Comparison of ENCODE assay signal across 13 mouse cellular contexts in the genomic region with DNA sequence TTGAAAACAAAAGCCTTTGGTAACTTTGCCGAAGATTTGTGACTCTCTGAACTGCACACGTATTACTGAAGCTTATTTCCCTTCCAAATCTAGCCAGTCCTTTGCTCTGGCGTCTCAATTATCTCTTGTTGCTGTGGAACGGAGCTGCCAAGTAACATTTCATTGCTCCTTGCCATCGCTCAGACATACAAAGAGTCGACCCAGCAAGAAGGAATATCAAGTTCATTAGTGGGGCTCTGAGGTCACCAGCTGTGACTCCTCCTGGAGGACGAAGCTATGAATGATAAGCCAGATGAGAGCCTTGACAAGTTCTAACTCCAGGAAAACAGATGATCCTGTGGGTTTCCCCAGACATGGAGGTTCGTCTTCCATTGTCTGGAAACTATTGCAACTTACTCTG.
DNase-seq lines count a peak whose midpoint lies in the region; ATAC-seq and TF ChIP-seq lines count a peak whose summit lies in the region.
"Had no signal": no experiment of that assay in that cellular context is flagged by ENCODE, and none has a peak within 500 bp of the region (broad histone marks: within the 10 kb centered on the region; RNA-seq: fewer than 3 reads in every experiment).

No protein-coding gene starts in this region.

- no peak overlapping the region for H3K27ac ChIP-seq in midbrain, embryonic 11.5 days (ENCODE audit: low read depth, low read length)
- no peak overlapping the region for H3K27ac ChIP-seq in midbrain, embryonic 13.5 days
- no peak overlapping the region for H3K27ac ChIP-seq in forebrain, embryonic 16.5 days (ENCODE audit: low read length)
- no peak overlapping the region for H3K27ac ChIP-seq in hindbrain, postnatal 0 days
- H3K27ac ChIP-seq: gastrocnemius, adult 2 months; heart, adult 2 months; macrophage had no signal

- peak; percentile 62 for ATAC-seq in midbrain, embryonic 11.5 days (ENCODE audit: low FRiP score)
- ATAC-seq in midbrain, embryonic 13.5 days = no peak
- peak; percentile 47; the same call in 1 of the 2 replicates for ATAC-seq in forebrain, embryonic 16.5 days
- no peak for ATAC-seq in hindbrain, postnatal 0 days
- no peak for ATAC-seq in megakaryocyte progenitor cell, adult 5-6 weeks (replicated peaks; ENCODE audit: poor library complexity)

- H3K4me3 ChIP-seq in midbrain, embryonic 11.5 days (ENCODE audit: low read depth, low read length) = no peak overlapping the region
- H3K4me3 ChIP-seq in midbrain, embryonic 13.5 days (replicated peaks) = no peak overlapping the region
- no peak overlapping the region for H3K4me3 ChIP-seq in forebrain, embryonic 16.5 days (replicated peaks; ENCODE audit: low read length)
- no peak overlapping the region for H3K4me3 ChIP-seq in hindbrain, postnatal 0 days (ENCODE audit: low read length)
- H3K4me3 ChIP-seq: gastrocnemius, adult 2 months; heart, adult 2 months had no signal

- no peaks in the 10 kb centered on the region for H3K36me3 ChIP-seq in midbrain, embryonic 11.5 days (ENCODE audit: control insufficient read depth, insufficient read depth, low read length)
- no peaks in the 10 kb centered on the region for H3K36me3 ChIP-seq in midbrain, embryonic 13.5 days
- no peaks in the 10 kb centered on the region for H3K36me3 ChIP-seq in forebrain, embryonic 16.5 days (ENCODE audit: control insufficient read depth, insufficient read depth)
- no peaks in the 10 kb centered on the region for H3K36me3 ChIP-seq in hindbrain, postnatal 0 days (ENCODE audit: insufficient read depth, low read length)

- no peak overlapping the region for H3K4me2 ChIP-seq in midbrain, embryonic 11.5 days
- no peak overlapping the region for H3K4me2 ChIP-seq in midbrain, embryonic 13.5 days (replicated peaks)
- peak overlapping the region; percentile 11; the same call in 1 of the 2 replicates for H3K4me2 ChIP-seq in forebrain, embryonic 16.5 days (ENCODE audit: low read length)
- H3K4me2 ChIP-seq in hindbrain, postnatal 0 days (ENCODE audit: low read depth, low read length) = peak overlapping the region; percentile 27; the same call in 1 of the 2 replicates

- no peaks in the 10 kb centered on the region for H3K4me1 ChIP-seq in midbrain, embryonic 11.5 days (ENCODE audit: control insufficient read depth, insufficient read depth, low read length)
- peaks cover 5% of the 10 kb centered on the region; the same call in 1 of the 2 replicates for H3K4me1 ChIP-seq in midbrain, embryonic 13.5 days (replicated peaks)
- no peaks in the 10 kb centered on the region for H3K4me1 ChIP-seq in forebrain, embryonic 16.5 days (replicated peaks; ENCODE audit: control insufficient read depth, insufficient read depth, low read length)
- H3K4me1 ChIP-seq in hindbrain, postnatal 0 days (ENCODE audit: insufficient read depth, low read length) = no peaks in the 10 kb centered on the region

- 36% methylated on average over 8 of the region's 8 CpGs for WGBS in midbrain, embryonic 11.5 days
- WGBS in midbrain, embryonic 13.5 days = 24% methylated on average over 8 of the region's 8 CpGs
- WGBS in forebrain, embryonic 16.5 days = 20% methylated on average over 8 of the region's 8 CpGs
- 23% methylated on average over 8 of the region's 8 CpGs for WGBS in hindbrain, postnatal 0 days

- H3K9ac ChIP-seq in midbrain, embryonic 11.5 days (ENCODE audit: low read length) = no peak overlapping the region
- no peak overlapping the region for H3K9ac ChIP-seq in midbrain, embryonic 13.5 days (replicated peaks)
- H3K9ac ChIP-seq in forebrain, embryonic 16.5 days (replicated peaks; ENCODE audit: low read depth, low read length) = no peak overlapping the region
- H3K9ac ChIP-seq in hindbrain, postnatal 0 days (replicated peaks; ENCODE audit: low read length) = no peak overlapping the region

- DNase-seq in midbrain, embryonic 11.5 days (ENCODE audit: low spot score, missing footprints) = peak; percentile 84
- peak; percentile 25 for DNase-seq in hindbrain, postnatal 0 days (ENCODE audit: low spot score)
- DNase-seq in retina, embryonic 14.5 days (ENCODE audit: low spot score) = peak; percentile 32
- DNase-seq in T-cell, adult 2 months (ENCODE audit: low spot score) = no peak
- no peak for DNase-seq in urinary bladder, postnatal 4 days (ENCODE audit: low spot score in 2 of 2)
- DNase-seq: heart, adult 2 months; right cerebral cortex, postnatal 14 days; thymus, adult 2 months had no signal

- no peak for TF ChIP-seq CTCF in hindbrain, postnatal 0 days (IDR thresholded peaks at IDR 0.05; ENCODE audit: low read depth)

- H3K27me3 ChIP-seq in midbrain, embryonic 11.5 days (ENCODE audit: control insufficient read depth, insufficient read depth, low read length) = no peaks in the 10 kb centered on the region
- no peaks in the 10 kb centered on the region for H3K27me3 ChIP-seq in midbrain, embryonic 13.5 days
- no peaks in the 10 kb centered on the region for H3K27me3 ChIP-seq in forebrain, embryonic 16.5 days (replicated peaks; ENCODE audit: control insufficient read depth, insufficient read depth, low read length)
- no peaks in the 10 kb centered on the region for H3K27me3 ChIP-seq in hindbrain, postnatal 0 days (ENCODE audit: insufficient read depth, low read length)

- no peaks in the 10 kb centered on the region for H3K9me3 ChIP-seq in midbrain, embryonic 11.5 days (ENCODE audit: control insufficient read depth, low read length)
- H3K9me3 ChIP-seq in midbrain, embryonic 13.5 days = no peaks in the 10 kb centered on the region
- H3K9me3 ChIP-seq in forebrain, embryonic 16.5 days (ENCODE audit: control insufficient read depth, low read length) = no peaks in the 10 kb centered on the region
- no peaks in the 10 kb centered on the region for H3K9me3 ChIP-seq in hindbrain, postnatal 0 days (ENCODE audit: low read length)

Comparison
In these comparisons a context has a peak if more than half of its experiments do, and no peak if none do; other contexts are left out.
1. ATAC-seq: peak in midbrain, embryonic 11.5 days (single experiment) and forebrain, embryonic 16.5 days (single experiment); none in midbrain, embryonic 13.5 days (single experiment), hindbrain, postnatal 0 days (single experiment) and megakaryocyte progenitor cell, adult 5-6 weeks (single experiment).
2. DNase-seq: peak in midbrain, embryonic 11.5 days (single experiment), hindbrain, postnatal 0 days (single experiment) and retina, embryonic 14.5 days (single experiment); none in T-cell, adult 2 months (single experiment) and urinary bladder, postnatal 4 days (0 of 2).
3. H3K4me2 ChIP-seq: peak in forebrain, embryonic 16.5 days (single experiment) and hindbrain, postnatal 0 days (single experiment); none in midbrain, embryonic 11.5 days (single experiment) and midbrain, embryonic 13.5 days (single experiment).